Mouse (Mus musculus) gastrocnemius, adult 18-20 months (tissue): ENCODE measurements around the gene Gm37240. TPM values are rescaled to one million over a fixed set of nuclear protein-coding genes. Genes with fewer than 3 reads are reported as not detected.
A peak's percentile ranks its signal among the peaks of the same experiment; 100 is the strongest.

Experiments used
- DNase-seq: peaks from one replicate; pipeline ENCODE4 v3.0.0; 2021; ENCODE audit warnings: low spot score
- total RNA-seq, 2 experiments: library from RNA; stranded (reverse); gene quantifications; 2 replicates each; pipeline ENCODE4 v1.2.3; 2021

Gene Gm37240
- total RNA-seq, 2 experiments from 2014 or later: 30.2 to 34.0 TPM

- DNase-seq: no peak
Observed at GRCm38 (mm10) chr3:84787914-84788313, 1099.4 kb downstream of the Gm37240 start.

- no peak for DNase-seq
Observed at GRCm38 (mm10) chr3:84776084-84776483, 1111.2 kb downstream of the Gm37240 start.

DNA sequence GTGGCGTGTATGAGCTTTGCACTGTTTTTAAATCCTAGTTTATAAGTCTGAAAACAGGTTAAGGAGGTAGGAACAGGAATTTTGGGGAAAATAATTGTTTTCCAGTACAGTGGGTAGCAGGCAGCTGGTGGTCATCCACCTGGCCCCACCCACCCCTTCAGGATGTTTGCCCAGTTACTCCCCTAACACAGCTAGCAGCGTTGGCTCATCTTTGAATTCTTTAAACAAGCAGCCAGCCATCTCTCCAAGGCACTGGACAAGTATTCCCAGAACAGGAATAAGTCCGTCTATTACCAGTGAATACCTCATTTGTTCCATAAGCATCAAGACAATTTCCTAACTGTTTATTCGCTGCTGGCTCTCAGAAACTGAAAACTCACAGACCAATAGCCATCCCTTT lies 1111.7 kb downstream of the Gm37240 start:
- DNase-seq: no peak

- DNase-seq: no peak
Observed at GRCm38 (mm10) chr3:84775067-84775423, 1112.3 kb downstream of the Gm37240 start.

DNA sequence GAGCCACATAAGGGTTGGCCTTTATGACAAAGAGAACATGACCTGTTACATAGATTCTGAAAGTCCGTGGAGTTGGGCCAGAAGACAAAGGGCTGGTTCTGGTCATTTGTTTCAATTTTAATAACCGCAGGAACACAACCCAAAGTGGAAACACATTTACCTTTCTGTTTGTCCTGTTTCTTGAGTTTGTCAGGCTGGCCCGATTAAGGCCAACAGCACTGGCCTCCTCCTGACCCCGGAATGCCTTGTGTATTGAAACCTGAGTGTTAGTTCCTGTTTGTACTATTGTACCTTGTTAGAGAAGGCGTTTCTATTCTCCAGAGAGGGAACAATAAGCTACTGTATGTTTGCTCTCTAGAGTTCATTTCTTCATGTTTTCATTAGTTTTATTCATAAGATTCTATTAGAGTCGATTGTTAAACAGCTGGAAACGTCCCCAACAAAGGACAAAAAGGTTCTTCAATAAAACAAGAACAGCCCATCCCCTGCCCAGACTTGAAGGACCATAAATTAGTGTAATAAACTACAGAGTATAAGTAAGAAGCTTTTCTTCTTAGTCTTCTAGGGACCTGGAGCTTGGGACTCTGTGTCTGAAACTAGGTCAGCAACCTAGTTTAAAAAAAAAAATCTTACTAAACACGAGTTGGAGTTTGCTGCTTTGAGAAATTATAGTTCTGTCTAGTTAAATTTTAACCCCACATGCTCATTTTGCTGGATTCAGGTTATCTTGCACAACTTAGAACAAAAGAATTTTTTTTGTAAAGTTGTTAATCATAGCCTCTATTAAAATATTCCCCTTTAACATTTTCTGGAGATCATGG lies 1112.9 kb downstream of the Gm37240 start:
- DNase-seq: no peak

DNA sequence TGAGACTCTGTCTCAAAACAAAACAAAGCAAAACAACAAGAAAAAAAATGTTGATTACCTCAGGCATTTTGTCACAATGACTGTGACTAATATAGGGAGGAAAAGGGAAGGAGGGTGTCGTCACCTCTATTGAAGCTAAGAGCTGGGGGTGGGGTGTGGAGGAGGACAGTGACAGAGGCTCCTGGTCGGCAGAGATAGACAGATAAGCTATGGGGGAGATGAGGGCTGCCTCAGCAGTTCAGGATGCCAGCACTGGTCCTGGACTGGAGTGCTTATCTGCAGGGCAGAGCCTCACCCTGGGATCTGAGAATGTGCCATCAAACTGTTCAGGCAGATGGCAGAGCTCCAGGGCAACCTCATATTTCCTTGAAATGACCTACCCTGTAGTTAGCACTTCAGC lies 1115.3 kb downstream of the Gm37240 start:
- DNase-seq: no peak

DNA sequence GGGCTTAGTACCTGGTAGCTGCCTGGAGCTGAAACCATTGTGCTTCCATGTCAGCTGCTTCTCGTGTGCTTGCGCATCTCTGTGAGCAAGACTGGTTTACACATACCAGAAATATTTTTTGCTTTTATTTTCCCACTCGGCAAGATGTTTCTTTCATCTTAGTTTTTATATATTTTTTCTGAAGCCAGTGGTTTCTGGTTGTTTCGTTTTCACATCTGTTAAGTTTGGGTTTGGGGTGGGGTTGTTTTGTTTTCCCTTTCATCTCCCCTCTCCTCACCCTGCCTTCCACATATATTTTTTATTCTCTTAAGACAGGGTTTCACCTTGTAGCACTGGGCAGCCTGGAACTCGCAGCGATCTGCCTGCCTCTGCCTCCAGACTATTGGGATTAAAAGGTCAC lies 1116.8 kb downstream of the Gm37240 start:
- DNase-seq: no peak

- DNase-seq: no peak
Observed at GRCm38 (mm10) chr3:84769411-84769810, 1117.9 kb downstream of the Gm37240 start.

DNA sequence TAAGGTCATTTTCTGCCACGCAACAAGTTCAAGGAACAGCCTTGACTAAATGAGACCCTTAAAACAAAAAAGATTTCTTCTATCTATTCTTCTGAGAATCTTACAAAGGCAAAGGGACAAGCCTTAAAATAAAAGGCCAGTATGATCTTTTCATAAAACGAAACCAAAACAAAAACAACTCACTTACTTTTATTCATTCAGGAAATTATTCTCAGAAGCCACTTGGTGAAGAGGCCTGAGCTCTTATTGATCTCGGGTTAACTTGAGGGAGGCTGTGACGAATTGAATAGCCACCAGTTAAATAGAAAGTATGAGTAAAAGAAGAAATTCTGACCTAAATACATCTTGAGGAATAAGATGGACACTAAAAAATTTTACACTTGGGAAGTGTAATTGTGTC lies 1118.4 kb downstream of the Gm37240 start:
- no peak for DNase-seq

- no peak for DNase-seq
Observed at GRCm38 (mm10) chr3:84753816-84754215, 1133.5 kb downstream of the Gm37240 start.

DNA sequence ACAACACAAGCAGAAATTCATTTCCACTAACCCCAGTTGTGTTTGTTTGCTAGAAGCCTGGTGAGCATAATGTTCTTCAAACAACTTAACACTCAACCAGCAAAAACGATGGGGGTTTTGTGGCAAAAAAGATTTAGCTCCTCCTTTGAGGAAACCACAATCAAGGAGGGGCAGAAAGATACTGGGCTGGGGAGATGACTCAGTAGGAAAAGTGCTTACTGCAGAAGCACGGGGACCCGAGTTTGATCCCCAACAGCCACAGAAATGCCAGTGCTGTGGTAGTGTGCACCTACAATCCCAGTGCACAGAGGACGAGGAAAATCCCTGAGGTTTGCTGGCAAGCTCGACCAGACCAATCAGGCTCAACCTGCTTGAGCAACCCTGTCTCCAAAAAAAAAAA lies 1138.1 kb downstream of the Gm37240 start:
- no peak for DNase-seq

DNA sequence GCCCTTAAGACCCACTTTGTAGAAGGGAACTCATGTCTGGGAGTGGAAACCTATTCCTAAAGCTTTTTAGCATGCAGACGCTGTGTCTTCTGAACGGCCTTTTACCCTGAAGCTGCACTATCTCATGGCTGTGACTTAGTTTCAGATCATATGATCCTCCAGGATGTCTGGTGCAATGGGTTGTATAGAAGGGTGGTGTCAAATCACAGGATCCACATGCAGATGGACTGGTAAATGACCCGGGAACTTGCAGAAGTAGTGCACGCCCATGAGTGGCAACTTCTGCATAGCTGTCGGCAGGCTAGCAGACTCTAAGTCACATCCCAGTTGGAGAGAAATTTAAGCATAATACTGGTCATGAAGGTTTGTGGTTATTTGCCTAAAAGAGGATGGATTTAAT lies 1139.2 kb downstream of the Gm37240 start:
- DNase-seq: no peak

- peak; percentile 33 for DNase-seq
Observed at GRCm38 (mm10) chr3:84745537-84746189, 1141.7 kb downstream of the Gm37240 start.

DNA sequence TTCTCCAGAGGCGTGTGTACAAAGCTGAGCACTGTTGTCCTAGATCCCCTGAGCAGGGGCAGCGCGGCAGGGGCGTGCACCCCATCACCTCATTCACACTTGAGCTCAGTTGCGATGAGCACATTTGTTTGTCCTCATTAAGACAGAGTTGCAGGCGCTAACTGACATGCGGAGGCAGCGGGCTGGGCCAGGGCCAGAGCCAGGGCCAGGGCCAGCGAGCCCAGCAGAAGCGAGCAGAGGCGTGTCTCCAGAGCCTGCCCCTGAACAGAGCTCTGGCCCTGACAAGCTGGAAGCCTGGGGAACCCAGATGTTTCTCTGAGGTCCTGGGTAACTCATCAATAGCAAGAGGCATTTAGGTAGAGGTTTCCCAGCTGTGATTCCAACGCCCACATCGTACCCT lies 1142.6 kb downstream of the Gm37240 start:
- DNase-seq: peak; percentile 11

- no peak for DNase-seq
Observed at GRCm38 (mm10) chr3:84740050-84740596, 1147.2 kb downstream of the Gm37240 start.

- DNase-seq: no peak
Observed at GRCm38 (mm10) chr3:84737137-84737536, 1150.2 kb downstream of the Gm37240 start.

DNA sequence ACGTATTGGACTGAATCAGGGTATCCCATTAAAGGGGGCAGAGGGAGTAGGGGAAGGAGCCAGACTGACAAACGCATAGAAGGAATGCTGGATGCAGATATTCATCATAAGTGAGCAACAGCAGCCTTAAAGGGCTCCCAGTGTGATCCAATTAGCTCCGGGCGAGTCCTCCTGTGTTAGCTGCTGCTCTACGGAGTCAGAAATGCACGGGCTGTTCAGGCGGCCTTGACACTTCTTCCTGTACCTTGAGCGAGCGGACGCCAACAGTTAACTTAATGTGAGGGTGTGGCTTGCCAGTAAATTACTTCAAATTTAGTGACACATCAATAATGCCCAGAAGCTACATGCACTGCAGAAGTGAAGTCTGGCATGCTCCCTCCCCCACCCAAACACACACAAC lies 1151.6 kb downstream of the Gm37240 start:
- DNase-seq: no peak

DNA sequence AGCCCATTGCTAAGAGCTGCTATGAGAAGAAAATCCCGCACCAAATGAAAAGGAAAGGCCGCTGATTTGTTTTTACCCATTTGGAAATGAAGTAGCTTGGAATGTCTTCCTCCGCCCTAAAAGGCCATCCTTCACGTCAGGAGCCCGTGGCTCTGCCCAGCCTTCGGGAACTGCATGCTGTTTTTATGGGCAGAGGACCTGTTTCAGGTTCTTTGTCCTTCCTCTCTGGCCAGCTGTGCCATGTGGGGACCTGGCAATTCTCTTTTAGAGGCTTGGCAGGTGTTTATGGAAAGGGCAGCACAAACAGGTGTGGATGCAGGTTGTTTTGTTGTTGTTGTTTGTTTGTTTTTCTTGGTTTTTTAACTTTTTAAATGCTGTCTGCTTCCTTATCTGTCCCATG lies 1154.8 kb downstream of the Gm37240 start:
- DNase-seq: no peak

GRCm38 (mm10) chr3:84732016-84732502 lies 1155.3 kb downstream of the Gm37240 start:
- DNase-seq: no peak

DNA sequence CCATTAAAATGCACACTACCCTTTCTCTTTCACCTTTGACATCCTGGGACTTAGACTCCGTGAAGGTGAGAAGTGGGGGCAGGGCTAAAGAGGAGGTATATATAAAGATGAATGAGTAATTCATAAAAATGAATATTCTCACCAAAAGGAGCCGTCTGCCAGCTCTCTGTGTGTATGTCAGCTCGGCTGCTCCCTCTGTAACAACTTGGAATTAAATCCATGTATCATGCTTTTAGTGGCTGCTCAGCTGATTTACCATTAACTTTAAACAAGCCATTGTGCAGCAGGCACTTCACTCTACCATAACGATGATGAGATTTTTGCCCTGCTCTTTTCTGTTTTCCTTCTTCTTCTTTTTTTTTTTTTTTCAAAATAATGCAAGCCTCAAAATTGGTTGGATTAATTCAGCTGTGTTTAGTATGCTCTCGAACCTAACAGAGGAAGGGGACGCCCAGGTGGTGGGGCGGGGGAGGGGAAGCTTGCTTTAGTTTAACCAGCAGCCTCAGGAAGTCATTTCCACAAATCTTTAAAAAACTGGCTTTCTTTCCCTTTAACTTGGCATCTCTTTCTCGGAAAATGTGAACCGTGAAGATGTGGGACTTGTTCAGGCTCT lies 1155.8 kb downstream of the Gm37240 start:
- no peak for DNase-seq

GRCm38 (mm10) chr3:84731003-84731402 lies 1156.3 kb downstream of the Gm37240 start:
- DNase-seq: no peak

DNA sequence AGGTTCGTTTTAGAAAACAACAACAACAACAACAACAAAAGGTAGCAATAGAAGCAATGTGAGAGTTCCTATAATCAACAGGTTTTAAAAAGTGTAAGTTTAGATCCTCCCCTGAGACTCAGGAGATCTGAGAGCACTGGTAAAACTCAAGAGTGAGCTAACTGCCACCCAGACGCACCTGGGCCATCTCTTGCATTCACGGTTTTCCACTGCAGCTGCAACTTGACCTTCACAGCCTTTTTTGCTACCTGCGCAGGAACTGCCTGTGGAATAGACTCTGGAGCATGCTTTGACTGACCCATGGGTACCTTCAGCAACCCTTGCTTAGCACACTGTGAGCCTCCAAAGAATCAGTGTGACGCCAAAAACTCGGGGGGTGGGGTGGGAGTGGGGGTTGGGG lies 1157.5 kb downstream of the Gm37240 start:
- DNase-seq: no peak
